Mouse (Mus musculus) testis, postnatal 10 days (tissue): Measurements from ENCODE around the gene Asxl1.
"Not testable (repeated sequence)": the region's sequence is repeated elsewhere in the genome, so short reads cannot be mapped to it uniquely, and the experiment has no call there.

Experiments
- DNase-seq: peaks from one replicate; pipeline ENCODE4 v3.0.0; 2021; ENCODE audit warnings: low spot score

Asxl1 gene

GRCm38 (mm10) chr2:153345071-153345453 lies 567 bp upstream of the Asxl1 start:
- no peak for DNase-seq

DNA sequence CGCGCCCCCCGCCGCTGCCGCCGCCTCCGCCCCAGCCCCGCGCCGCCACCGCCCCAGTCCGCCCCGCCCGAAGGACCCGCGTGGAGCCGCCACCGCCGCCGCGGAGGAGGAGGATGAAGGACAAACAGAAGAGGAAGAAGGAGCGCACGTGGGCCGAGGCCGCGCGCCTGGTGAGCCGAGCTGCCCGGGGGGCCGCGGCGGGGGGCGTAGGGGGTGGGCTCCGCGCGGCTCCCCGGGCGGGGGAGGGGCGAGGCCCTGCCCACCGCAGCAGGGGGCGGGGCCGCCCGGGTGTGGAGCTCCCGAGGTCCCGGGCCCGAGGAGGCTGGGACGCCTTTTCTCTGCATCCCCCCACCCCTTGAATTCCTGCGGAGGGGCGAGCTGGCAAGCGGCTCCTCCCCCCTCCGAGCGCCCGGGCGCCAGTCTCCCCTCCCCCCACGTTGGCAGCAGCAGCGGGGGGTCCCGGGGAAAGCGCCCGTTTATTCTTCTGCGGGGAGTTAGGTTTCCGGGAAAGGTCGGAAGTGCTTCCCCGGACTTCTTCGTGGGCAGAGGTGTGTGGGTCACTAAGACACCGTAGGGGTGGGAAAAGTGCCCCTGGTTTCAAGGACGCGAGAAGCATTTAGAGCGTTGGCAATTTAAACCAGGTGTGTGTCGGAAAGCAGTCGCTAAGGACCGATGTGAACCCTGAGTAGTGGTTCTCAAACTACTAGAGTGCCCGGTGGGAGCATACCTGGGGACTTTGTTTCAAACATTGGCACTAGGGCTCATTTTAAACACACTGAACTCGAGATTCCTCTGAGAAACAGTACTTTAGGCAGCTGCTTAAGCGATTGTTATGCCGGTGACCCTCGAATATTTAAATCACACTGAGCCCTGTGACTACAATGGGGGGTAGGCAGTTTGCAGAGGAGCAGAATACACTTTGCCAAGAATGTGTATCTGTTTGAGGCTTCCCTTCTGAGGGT lies 873 bp downstream of the Asxl1 start:
- peak; percentile 87 for DNase-seq

DNA sequence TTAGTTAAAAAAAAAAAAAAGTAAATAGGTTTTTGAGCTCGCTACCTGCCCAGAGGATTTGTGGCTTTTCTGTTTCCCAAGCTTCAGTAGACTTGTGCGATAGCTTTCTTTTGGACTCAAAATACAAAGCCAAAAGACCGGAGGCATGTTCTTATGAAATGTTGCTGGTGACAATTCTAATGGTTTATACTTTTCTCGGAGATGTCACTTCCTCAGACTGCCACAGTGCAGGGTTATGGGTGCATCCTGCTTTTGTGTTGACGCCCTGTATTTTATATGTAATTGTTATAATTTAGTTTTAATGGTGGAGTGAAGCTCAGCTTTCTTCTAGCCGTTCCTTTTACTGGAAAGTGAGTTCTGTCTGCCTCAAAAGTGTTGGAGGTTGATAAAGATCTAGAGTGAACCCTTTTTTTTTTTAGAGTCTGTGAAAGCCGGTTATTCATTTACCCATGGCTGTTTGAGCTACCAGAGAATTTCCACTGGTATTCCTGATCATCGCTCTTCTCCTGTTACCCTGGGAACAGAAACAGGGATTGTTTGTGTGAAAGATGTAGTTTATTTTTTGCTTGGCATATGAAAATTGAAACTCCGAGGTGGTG lies 1.7 kb downstream of the Asxl1 start:
- DNase-seq: no peak

DNA sequence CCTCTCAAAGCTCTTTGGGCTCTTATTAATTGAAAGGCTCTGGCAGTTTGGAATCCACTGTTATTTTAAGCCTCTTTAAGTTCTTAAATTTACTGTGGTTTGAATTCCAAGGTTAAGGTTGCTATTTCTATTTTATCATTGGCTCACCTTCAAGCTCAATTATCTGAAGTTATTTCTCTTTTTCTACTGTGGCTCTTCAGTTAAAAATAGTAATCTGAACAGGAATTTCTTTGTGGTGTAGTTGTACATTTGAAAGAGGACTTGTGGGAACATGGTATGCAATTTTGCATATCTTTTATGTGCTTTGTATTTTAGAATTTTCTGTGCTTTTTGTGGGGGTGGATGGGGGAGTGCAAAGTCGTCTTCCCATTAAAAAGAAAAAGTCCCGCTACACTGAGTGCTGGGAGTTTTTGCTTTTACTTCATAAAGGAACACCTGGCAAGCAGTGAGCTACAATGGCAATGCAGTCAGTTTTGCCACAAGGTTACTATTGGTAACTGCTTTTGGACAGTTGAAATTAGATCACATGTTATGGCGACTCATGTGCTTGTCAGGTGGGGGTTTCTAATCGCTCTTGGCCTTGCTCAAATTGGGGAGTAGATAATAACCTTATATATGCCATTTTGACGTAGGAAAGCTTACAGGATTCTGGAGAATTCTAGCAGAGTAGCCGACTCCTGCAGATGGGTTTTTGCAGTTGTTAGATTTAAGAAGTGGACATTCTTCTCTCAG lies 2.6 kb downstream of the Asxl1 start:
- no peak for DNase-seq

- no peak for DNase-seq
Observed at GRCm38 (mm10) chr2:153350552-153351181, 5.0 kb downstream of the Asxl1 start.

- no peak for DNase-seq
Observed at GRCm38 (mm10) chr2:153354648-153355047, 9.0 kb downstream of the Asxl1 start.

DNA sequence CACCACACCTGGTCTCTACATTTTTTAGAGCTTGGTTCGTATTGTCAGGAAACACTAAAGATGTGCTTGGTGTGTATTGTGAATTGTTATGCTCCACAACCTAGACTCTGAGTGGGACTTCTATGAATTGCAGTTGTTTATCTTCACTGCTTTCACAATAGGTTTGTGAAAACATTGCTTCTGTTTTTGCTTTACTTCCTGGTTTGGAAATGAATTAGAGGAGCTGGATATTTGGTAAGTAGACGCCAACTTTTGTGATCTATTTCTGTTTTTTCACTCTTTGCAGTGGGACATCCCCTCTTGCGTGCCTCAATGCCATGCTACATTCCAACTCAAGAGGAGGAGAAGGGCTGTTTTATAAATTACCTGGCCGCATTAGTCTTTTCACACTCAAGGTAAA lies 11.2 kb downstream of the Asxl1 start:
- no peak for DNase-seq

DNA sequence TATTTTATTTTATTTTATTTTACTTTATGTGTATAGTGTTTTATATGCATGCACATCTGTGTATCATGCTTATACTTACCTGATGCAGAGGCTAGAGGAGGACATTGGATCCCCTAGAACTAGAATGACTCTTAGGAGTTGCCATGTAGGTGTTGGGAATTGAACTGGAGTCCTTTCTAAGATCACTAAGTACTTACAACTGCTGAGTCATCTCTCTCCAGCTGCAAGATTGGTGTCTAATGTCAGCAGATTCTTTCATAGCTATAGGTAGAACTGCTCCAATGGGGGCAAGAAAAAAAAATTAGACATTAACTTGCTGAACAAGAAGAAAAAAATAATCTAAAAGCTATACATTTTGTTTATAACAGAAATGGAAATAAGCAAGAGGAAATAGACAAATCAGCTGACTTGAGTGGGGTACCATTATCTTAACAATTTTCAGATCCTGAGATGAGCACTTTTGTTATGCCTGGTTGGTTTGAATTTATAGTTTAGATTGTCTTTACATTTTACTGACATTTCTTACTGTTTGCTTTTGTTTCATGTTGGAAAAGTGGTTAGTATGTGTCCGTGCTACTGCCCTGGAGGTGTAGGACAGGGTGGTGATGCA lies 15.6 kb downstream of the Asxl1 start:
- DNase-seq: no peak

DNA sequence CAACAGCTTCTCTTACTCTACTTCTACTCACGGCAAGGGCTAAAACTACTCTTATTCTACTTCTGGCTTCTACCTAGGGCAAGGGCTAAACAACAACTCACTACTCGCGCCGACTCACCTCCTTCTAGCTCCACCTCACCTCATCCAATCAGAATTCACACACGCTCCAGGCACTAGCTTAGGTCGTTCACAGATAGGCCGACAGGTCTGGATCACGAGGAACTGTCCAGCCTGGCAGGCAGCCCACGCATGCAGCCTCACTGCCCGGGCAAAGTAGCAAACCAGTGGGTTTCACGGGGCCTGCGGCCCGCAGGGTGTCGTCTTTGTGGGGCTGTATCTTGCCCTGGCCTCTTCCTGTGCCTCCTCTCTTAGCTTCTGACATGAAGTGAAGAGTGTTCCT lies 18.9 kb downstream of the Asxl1 start:
- DNase-seq: not testable (repeated sequence)

DNA sequence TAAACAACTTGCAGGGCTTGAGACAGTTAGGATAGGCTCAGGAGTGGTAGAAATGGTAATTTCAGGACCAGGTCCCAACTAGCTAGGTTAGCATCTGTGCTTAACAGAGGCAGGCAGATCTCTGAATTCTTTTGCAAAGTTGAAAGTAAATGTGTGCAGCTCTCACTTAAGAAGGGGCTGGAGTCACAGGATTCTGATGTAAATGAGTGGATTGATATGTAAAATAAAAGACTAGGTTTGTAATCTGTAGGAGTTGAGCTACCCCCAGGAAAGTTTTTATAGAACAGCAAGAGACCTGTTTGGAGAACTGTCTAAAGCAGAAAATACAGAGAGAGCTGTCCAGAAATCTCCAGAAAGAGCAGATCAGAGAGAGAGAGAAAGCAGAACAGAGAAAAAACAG lies 25.2 kb downstream of the Asxl1 start:
- no peak for DNase-seq

- no peak for DNase-seq
Observed at GRCm38 (mm10) chr2:153375380-153375779, 29.8 kb downstream of the Asxl1 start.

- no peak for DNase-seq
Observed at GRCm38 (mm10) chr2:153380479-153380878, 34.9 kb downstream of the Asxl1 start.

DNA sequence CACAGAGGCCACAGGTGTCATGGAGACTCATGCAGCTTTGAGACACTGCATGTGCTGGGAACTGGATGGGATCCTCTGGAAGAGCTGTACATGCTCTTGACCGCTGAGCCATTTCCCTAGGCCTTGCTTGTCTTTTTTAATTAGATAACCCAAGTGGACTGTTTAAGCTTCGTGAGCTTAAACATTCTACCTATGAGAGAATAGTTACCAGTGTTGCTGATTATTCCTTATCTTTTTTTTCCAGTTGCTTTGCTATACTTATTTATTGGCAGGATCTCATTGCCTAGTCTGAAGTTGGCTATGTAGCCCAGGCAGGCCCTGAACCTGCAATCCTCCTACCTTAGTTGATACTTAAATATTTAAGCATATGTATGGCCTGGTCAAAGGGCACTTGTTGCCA lies 44.2 kb downstream of the Asxl1 start:
- DNase-seq: no peak

GRCm38 (mm10) chr2:153393045-153393444 lies 47.4 kb downstream of the Asxl1 start:
- no peak for DNase-seq

DNA sequence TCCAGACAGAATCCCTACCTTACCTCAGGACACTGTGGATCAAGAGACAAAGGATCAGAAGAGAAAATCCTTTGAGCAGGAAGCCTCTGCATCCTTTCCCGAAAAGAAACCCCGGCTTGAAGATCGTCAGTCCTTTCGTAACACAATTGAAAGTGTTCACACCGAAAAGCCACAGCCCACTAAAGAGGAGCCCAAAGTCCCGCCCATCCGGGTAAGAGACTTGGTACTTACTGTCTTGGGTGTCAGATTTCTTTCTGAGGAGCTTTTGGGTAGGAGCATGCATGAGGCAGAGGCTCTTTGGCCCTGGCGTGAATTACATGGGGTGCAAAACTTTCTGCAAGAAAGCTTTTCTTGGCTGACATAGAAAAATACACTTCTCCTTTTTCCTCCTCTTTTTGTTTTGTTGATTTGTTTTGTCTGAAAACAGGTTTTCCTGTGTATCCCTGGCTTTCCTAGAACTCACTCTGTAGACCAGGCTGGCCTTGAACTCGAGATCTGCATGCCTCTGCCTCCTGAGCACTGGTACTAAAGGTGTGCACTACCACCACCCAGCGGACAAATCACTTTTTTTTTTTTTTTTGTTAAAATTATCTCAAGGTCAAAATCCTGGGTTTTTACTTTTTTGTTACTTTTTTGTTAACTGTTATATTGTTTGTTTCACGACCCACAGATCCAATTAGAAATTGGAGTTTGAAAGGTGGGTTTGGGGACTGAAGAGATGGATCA lies 52.3 kb downstream of the Asxl1 start:
- DNase-seq: no peak

DNA sequence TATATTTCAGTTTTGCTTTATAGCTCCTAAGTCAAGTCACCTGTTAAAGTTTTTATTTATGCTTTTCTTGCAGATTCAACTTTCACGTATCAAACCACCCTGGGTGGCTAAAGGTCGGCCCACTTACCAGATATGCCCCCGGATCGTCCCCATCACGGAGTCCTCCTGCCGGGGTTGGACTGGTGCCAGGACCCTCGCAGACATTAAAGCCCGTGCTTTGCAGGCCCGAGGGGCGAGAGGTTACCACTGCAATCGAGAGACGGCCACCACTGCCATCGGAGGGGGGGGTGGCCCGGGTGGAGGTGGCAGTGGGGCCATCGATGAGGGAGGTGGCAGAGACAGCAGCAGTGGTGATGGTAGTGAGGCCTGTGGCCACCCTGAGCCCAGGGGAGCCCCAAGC lies 53.5 kb downstream of the Asxl1 start:
- peak; percentile 68 for DNase-seq

- no peak for DNase-seq
Observed at GRCm38 (mm10) chr2:153404062-153404461, 58.4 kb downstream of the Asxl1 start.

GRCm38 (mm10) chr2:153404882-153405281 lies 59.3 kb downstream of the Asxl1 start:
- DNase-seq: no peak

- DNase-seq: no peak
Observed at GRCm38 (mm10) chr2:153406882-153407281, 61.3 kb downstream of the Asxl1 start.

GRCm38 (mm10) chr2:153408971-153409370 lies 63.3 kb downstream of the Asxl1 start:
- no peak for DNase-seq

- DNase-seq: no peak
Observed at GRCm38 (mm10) chr2:153411557-153411956, 65.9 kb downstream of the Asxl1 start.
